Mouse (Mus musculus): ENCODE results near the gene Alkbh4.

The Alkbh4 gene

GRCm38 (mm10) chr5:136179594-136179993, 43.6 kb downstream of the Alkbh4 start:
- DNase-seq (ENCODE audit: extremely low spot score, low spot score) = no peak

- no peak for DNase-seq (ENCODE audit: extremely low spot score, low spot score)
These were observed 45.3 kb downstream of the Alkbh4 start for GRCm38 (mm10) chr5:136181197-136181596.

GRCm38 (mm10) chr5:136182049-136182448, 46.1 kb downstream of the Alkbh4 start:
- no peak for DNase-seq (ENCODE audit: extremely low spot score, low spot score)

GRCm38 (mm10) chr5:136182830-136183229, 46.9 kb downstream of the Alkbh4 start:
- no peak for DNase-seq (ENCODE audit: extremely low spot score, low spot score)

GRCm38 (mm10) chr5:136183766-136184165, 47.8 kb downstream of the Alkbh4 start:
- DNase-seq (ENCODE audit: extremely low spot score, low spot score) = no peak

- DNase-seq (ENCODE audit: extremely low spot score, low spot score) = peak; percentile 24
These were observed 50.8 kb downstream of the Alkbh4 start for GRCm38 (mm10) chr5:136186723-136187122.
